Mouse (Mus musculus) heart, embryonic 14.5 days (tissue): Measurements from ENCODE around the gene Gal3st1. TPM values are rescaled to one million over a fixed set of nuclear protein-coding genes. Genes with fewer than 3 reads are reported as not detected.

Experiments used
- ATAC-seq: fragments of 200-750 bp; cut with Nextera tagmentation; 2 replicates; pipeline ENCODE4 v1.8.0; 2017; ENCODE audit warnings: low read depth, moderate TSS enrichment; ENCODE audit not compliant: insufficient number of reproducible peaks, insufficient read depth, low FRiP score
- H3K27ac ChIP-seq, 2 experiments: fragments of 200-500 bp in 1 of 2; fragments of 300-500 bp in 1 of 2; sonication (generic) in 1 of 2; replicated peaks in 1 of 2; 2 replicates each; pipeline ENCODE4 v1.5.1; 2012 to 2014; ENCODE audit warnings: low read depth in 2 of 2, low read length in 2 of 2, control low read depth in 1 of 2, mild to moderate bottlenecking in 1 of 2, mixed read lengths in 1 of 2; ENCODE audit not compliant: control insufficient read depth in 1 of 2, insufficient read depth in 1 of 2
- H3K27me3 ChIP-seq: fragments of 300-500 bp; sonication (generic); 2 replicates; pipeline ENCODE4 v1.6.1; 2014; ENCODE audit warnings: mild to moderate bottlenecking, low read length, control low read depth; ENCODE audit not compliant: control insufficient read depth, insufficient read depth
- H3K36me3 ChIP-seq: fragments of 300-500 bp; sonication (generic); 2 replicates; pipeline ENCODE4 v1.6.1; 2014; ENCODE audit warnings: mild to moderate bottlenecking, control low read depth, low read length, mixed read lengths; ENCODE audit not compliant: control insufficient read depth, insufficient read depth
- H3K4me1 ChIP-seq, 2 experiments: fragments of 200-500 bp in 1 of 2; fragments of 300-500 bp in 1 of 2; sonication (generic) in 1 of 2; 2 replicates each; pipeline ENCODE4 v1.6.1; 2012 to 2014; ENCODE audit warnings: low read length in 2 of 2, control low read depth in 1 of 2, mixed read lengths in 1 of 2; ENCODE audit not compliant: control insufficient read depth in 2 of 2, insufficient read depth in 2 of 2
- H3K4me2 ChIP-seq: fragments of 300-500 bp; sonication (generic); 2 replicates; pipeline ENCODE4 v1.6.1; 2014; ENCODE audit warnings: mild to moderate bottlenecking, low read length
- H3K4me3 ChIP-seq, 2 experiments: fragments of 200-500 bp in 1 of 2; fragments of 300-500 bp in 1 of 2; sonication (generic) in 1 of 2; 2 replicates each; pipeline ENCODE4 v1.5.1; 2012 to 2014; ENCODE audit warnings: low read length in 2 of 2, mild to moderate bottlenecking in 2 of 2, control low read depth in 1 of 2, low read depth in 1 of 2, moderate library complexity in 1 of 2; ENCODE audit not compliant: control insufficient read depth in 1 of 2, insufficient read depth in 1 of 2
- H3K9ac ChIP-seq: fragments of 300-500 bp; sonication (generic); 2 replicates; pipeline ENCODE4 v1.6.1; 2014; ENCODE audit warnings: mild to moderate bottlenecking, low read length
- H3K9me3 ChIP-seq: fragments of 300-500 bp; sonication (generic); 2 replicates; pipeline ENCODE4 v1.6.1; 2016; ENCODE audit warnings: low read length, control low read depth; ENCODE audit not compliant: control insufficient read depth
- WGBS: fragments of 180-500 bp; shearing (Covaris S2); extraction: QIAGEN DNeasy Blood & Tissue Kit; methylation state at CpG from one replicate; pipeline ENCODE4 v1.1.7; 2014; 5-methylcytosine and 5-hydroxymethylcytosine counted together
- polyA plus RNA-seq: library from polyadenylated mRNA; unstranded; fragments of >200 nt; fragmentation: Nextera tagmentation; extraction: Ambion mirVana; gene quantifications from 2 replicates; pipeline ENCODE4 v1.2.1, GENCODE M21; 2014

The Gal3st1 gene
- polyA plus RNA-seq, 1 experiment from 2014 or later: not detected

GRCm38 (mm10) chr11:4043081-4043480 is 59.6 kb downstream of the Gal3st1 start:
- Histone ChIP-seq H3K4me2 (no peak overlapping the region), H3K9ac (no peak overlapping the region), H3K36me3 (no peaks in the 10 kb centered on the region), H3K27ac (no peak overlapping the region), H3K27me3 (no peaks in the 10 kb centered on the region), H3K4me1 (no peaks in the 10 kb centered on the region), H3K9me3 (no peaks in the 10 kb centered on the region), H3K4me3 (no peak overlapping the region)
- 88% methylated on average over 7 of the region's 7 CpGs for WGBS
- ATAC-seq: no peak

GRCm38 (mm10) chr11:4046526-4046925 is 63.1 kb downstream of the Gal3st1 start:
- no peak overlapping the region for H3K4me2 ChIP-seq
- 55% methylated on average over 5 of the region's 5 CpGs for WGBS
- no peak for ATAC-seq

DNA sequence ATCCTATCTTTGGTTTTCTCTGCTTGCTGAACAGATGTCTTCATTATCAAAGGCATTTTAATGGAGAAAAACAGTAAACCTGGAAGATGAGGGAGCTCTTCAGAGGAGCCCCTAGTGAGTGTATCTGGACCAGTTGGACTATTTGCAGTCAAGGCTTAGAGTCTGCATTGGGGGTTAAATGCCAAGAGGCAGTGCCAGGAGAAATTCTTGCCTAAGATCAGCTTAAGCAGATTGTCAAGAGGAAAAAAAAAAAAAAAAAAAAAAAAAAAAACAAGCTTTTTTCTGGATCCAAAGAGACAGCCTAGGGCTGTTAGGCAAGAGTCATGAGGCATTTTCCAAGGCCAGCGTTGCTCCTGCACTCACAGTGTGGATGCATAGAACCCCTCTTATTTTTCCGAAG is 64.3 kb downstream of the Gal3st1 start:
- H3K36me3 ChIP-seq: no peaks in the 10 kb centered on the region
- H3K4me3 ChIP-seq: no peak overlapping the region
- 79% methylated on average over 2 of the region's 2 CpGs for WGBS
- H3K27ac ChIP-seq: no peak overlapping the region
- no peak overlapping the region for H3K9ac ChIP-seq
- no peak for ATAC-seq
- H3K9me3 ChIP-seq: no peaks in the 10 kb centered on the region
- no peaks in the 10 kb centered on the region for H3K4me1 ChIP-seq
- no peaks in the 10 kb centered on the region for H3K27me3 ChIP-seq
- H3K4me2 ChIP-seq: no peak overlapping the region

More at GRCm38 (mm10) chr11:4046526-4046925, 63.1 kb downstream of the Gal3st1 start:
- Histone ChIP-seq H3K4me3 (no peak overlapping the region), H3K9me3 (no peaks in the 10 kb centered on the region), H3K36me3 (no peaks in the 10 kb centered on the region), H3K27me3 (no peaks in the 10 kb centered on the region), H3K27ac (no peak overlapping the region), H3K9ac (no peak overlapping the region), H3K4me1 (no peaks in the 10 kb centered on the region)

DNA sequence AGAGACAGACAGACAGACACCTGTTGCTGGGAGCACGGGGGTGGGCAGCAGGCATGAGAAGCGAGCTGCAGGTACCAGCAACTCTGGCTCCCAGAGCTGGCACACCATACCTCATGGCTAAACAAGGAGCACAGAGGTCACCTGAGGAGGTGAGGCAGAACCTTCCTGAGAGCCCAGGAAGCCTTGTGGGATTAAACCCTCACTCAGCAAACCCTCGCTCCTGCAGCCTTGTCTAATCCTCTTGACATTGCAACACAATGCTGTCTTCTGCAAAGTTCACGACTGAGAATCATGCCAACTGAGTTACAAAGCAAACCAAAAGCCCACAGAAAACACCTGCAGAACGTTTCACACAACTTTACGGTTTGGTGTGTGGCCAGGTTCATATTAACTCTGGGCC is 65.0 kb downstream of the Gal3st1 start:
- no peak overlapping the region for H3K4me3 ChIP-seq
- 82% methylated on average over 6 of the region's 6 CpGs for WGBS
- H3K4me2 ChIP-seq: no peak overlapping the region
- no peaks in the 10 kb centered on the region for H3K36me3 ChIP-seq
- H3K9me3 ChIP-seq: no peaks in the 10 kb centered on the region
- no peak for ATAC-seq
- H3K27me3 ChIP-seq: no peaks in the 10 kb centered on the region
- H3K27ac ChIP-seq: no peak overlapping the region
- H3K4me1 ChIP-seq: no peaks in the 10 kb centered on the region
- H3K9ac ChIP-seq: no peak overlapping the region

Other genes starting within 250 kb of the Gal3st1 start
- gene Osbp2, start 119.7 kb upstream of the Gal3st1 start, polyA plus RNA-seq: 0.34 and 0.85 TPM in 2 replicates
- not detected in 2 replicates for gene 4921536K21Rik, start 88.5 kb upstream of the Gal3st1 start, polyA plus RNA-seq
- 11.5 and 11.6 TPM in 2 replicates for gene Dusp18, start 88.4 kb upstream of the Gal3st1 start, polyA plus RNA-seq
- gene Slc35e4, start 69.0 kb upstream of the Gal3st1 start, polyA plus RNA-seq: 3.0 and 3.4 TPM in 2 replicates
- 82.3 and 91.6 TPM in 2 replicates for gene Tcn2, start 51.5 kb upstream of the Gal3st1 start, polyA plus RNA-seq
- gene Pes1, start 19.7 kb upstream of the Gal3st1 start, polyA plus RNA-seq: 37.7 and 41.3 TPM in 2 replicates
- gene 4930556J24Rik, start 6.9 kb upstream of the Gal3st1 start, polyA plus RNA-seq: not detected in 2 replicates
- gene Sec14l4, start 47.8 kb downstream of the Gal3st1 start, polyA plus RNA-seq: not detected in 2 replicates
- gene Sec14l3, start 81.2 kb downstream of the Gal3st1 start, polyA plus RNA-seq: not detected in 2 replicates
- gene Mtfp1, start 111.8 kb downstream of the Gal3st1 start, polyA plus RNA-seq: 28.8 and 32.3 TPM in 2 replicates
- gene Sec14l2, start 139.8 kb downstream of the Gal3st1 start, polyA plus RNA-seq: 0.58 TPM in 2 replicates
- gene Rnf215, start 151.6 kb downstream of the Gal3st1 start, polyA plus RNA-seq: 20.6 and 21.2 TPM in 2 replicates
- 3.0 and 3.2 TPM in 2 replicates for gene Ccdc157, start 176.7 kb downstream of the Gal3st1 start, polyA plus RNA-seq
- 31.6 and 34.3 TPM in 2 replicates for gene Sf3a1, start 176.7 kb downstream of the Gal3st1 start, polyA plus RNA-seq
- 10.0 and 10.3 TPM in 2 replicates for gene Tbc1d10a, start 203.2 kb downstream of the Gal3st1 start, polyA plus RNA-seq
- 5.7 and 5.9 TPM in 2 replicates for gene Castor1, start 234.6 kb downstream of the Gal3st1 start, polyA plus RNA-seq